Mouse (Mus musculus): ENCODE results near the gene Lck.

Gene Lck

GRCm38 (mm10) chr4:129584884-129585608 lies 11.6 kb upstream of the Lck start:
- peak; percentile 75 to 85 for DNase-seq (ENCODE audit: low spot score in 2 of 2)

GRCm38 (mm10) chr4:129584370-129584769 lies 10.9 kb upstream of the Lck start:
- no peak for DNase-seq (ENCODE audit: low spot score in 2 of 2)

DNA sequence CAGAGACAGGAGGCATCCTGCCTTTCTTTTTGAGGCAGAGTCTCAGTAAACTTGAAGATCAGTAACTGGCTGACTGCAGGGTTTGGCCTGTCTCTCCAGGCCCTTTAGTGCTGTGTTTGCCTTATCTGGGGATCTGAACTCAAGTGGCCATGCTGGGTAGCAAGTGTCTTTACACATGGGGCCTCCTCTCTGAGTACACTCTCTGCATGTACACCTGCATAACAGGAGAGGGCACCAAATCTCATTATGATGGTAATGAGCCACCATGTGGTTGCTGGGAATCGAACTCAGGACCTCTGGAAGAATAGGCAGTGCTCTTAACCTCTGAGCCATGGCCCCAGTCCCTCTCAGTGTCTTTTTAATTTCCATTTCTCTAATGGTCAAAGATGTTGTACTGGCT lies 8.8 kb upstream of the Lck start:
- DNase-seq (ENCODE audit: low spot score in 2 of 2), result no peak

GRCm38 (mm10) chr4:129580347-129580746 lies 6.9 kb upstream of the Lck start:
- no peak for DNase-seq (ENCODE audit: low spot score in 2 of 2)

- DNase-seq (ENCODE audit: low spot score in 2 of 2), result no peak
Observed at GRCm38 (mm10) chr4:129578466-129578865, 5.0 kb upstream of the Lck start, which contains the start of gene Fam167b. Fam167b (minus strand) TSS chr4:129578549.

GRCm38 (mm10) chr4:129577688-129578087 lies 4.2 kb upstream of the Lck start:
- no peak for DNase-seq (ENCODE audit: low spot score in 2 of 2)

GRCm38 (mm10) chr4:129576863-129577491 lies 3.5 kb upstream of the Lck start:
- peak in 1 of 2 experiments; percentile 78 for DNase-seq (ENCODE audit: low spot score in 2 of 2)

DNA sequence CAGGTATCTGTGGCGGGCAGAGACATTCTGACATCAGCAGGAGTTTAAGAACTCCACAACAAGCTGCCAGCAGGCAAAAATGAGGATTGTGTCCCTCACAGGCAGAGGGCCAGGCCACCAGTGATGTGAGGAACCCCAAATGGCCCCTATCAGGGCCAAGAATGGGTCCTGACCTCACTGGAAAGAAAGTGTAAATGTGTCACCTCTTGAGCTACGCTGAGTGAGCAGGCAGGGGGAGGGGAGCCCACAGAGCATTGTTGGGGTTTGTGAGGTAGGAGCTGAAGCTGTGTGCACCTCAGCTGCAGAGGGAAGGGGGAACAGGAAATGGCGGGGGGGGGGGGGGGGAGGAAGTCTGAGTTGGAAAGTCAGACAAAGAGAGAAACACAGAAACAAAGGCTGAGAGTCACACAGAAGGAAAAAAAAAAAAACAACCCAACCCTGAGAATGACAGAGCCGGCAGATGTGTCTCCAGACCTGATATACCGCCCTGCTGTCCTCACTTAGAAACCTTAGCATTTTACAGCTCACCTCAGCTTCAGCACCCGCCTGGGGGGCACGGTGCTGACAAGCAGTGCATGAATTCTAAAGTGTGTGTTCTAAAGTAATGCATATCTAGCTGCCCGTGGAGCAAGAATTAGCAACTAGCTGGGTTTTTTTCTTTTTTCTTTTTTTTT lies 1.9 kb upstream of the Lck start:
- no peak for DNase-seq (ENCODE audit: low spot score in 2 of 2)

- DNase-seq (ENCODE audit: low spot score in 2 of 2), result no peak
Observed at GRCm38 (mm10) chr4:129573093-129573370, 409 bp downstream of the Lck start.

DNA sequence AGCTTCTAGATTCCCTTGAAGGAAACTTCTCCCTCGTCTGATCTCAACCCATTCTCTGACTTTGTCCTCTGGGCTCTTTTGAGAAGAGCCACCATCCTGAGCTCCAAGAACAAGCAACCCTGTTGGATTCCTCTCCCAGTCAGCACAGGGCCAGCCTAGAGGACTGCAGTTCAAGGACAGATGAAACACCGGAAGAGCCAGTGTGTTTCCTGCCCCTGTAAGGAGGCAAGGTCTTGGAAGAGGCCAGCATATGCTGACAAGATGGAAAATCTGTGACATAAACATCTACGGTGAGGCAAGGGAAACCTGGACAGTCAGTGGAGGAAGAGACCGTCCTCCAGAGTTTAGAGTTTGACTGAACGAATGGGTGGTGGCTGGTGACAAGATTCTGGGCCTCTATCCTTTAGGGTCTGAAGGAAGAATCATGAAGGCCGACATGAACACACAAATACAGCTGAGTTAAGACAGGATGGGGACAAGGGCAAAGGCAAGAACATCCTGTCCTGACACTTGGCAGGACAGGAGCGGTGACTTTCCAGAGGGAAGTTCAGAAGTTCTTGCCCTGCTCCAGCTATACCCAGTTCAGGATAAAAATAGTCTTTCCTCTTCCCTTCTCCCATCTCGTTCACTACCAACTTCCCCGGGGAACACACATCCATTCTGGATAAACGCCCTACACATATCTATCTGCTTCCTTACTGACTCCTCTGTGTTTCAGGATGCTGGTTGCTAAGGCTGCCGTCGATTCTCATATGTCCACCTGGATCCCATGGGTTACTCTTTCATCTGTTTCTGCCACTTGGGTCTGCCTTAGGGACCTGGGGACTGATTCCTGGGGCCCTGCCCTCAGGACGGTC lies 977 bp downstream of the Lck start:
- no peak for DNase-seq (ENCODE audit: low spot score in 2 of 2)

DNA sequence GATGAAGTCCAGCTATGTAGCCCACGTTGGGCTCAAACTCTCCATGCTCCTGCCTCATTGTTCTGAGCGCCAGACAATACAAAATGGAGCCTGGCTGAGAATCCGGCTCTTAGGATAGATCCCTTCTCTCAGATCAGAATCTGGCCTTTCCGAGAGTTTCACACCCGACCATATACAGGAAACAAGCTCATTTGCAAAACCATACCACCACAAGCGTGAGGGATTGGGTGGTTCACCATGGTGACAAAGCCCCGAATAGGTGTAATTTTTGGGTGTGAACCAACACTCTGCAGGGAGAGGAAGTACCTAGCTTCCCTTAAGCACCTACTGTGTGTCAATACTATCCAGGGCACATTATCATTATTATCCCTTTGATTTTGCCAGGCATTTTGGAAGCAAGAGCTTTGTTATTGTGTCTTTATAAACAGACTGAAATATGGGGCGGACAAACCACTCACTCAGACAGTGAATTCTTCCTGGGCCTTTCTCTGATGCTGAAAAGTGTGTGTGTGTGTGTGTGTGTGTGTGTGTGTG lies 1.8 kb downstream of the Lck start:
- no peak for DNase-seq (ENCODE audit: low spot score in 2 of 2)

GRCm38 (mm10) chr4:129570028-129570427 lies 3.4 kb downstream of the Lck start:
- no peak for DNase-seq (ENCODE audit: low spot score in 2 of 2)

- no peak for DNase-seq (ENCODE audit: low spot score in 2 of 2)
Observed at GRCm38 (mm10) chr4:129568366-129568765, 5.1 kb downstream of the Lck start.

GRCm38 (mm10) chr4:129565139-129565538 lies 8.3 kb downstream of the Lck start:
- no peak for DNase-seq (ENCODE audit: low spot score in 2 of 2)

GRCm38 (mm10) chr4:129563718-129564117 lies 9.7 kb downstream of the Lck start:
- DNase-seq (ENCODE audit: low spot score in 2 of 2), result no peak

- DNase-seq (ENCODE audit: low spot score in 2 of 2), result no peak
Observed at GRCm38 (mm10) chr4:129561184-129561583, 12.3 kb downstream of the Lck start.

DNA sequence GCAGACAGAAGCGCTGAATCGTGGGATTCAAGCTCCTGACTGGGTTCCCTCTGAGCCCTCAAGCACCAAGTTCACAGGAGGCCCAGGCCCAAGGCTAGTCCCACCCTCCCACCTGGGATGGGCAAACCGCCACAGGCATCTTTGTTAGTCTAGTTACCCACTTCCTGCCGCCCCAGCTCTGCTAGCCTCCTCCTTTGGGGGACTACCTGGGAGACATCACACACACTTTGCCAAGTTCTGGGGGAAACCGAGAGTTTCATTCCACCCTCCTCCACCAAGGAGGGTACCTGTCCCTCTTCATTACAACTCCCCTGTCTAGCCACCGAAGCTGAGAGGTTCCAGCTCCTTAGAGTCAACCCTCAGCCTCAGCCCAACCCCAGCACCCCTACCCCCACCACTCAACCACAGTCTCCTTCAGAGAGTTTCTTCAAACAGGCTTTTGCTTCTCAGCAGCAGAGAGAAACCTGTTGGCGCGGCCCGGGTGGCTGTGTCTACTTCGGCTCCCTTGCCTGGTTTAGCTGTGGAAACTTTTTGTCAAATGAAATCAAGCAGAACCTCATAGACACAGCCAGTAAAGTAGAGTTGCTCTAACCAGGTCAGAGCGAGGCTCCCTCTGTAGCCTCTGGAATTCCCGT lies 15.0 kb downstream of the Lck start:
- no peak for DNase-seq (ENCODE audit: low spot score in 2 of 2)

GRCm38 (mm10) chr4:129557256-129557808 lies 16.1 kb downstream of the Lck start:
- DNase-seq (ENCODE audit: low spot score in 2 of 2), result no peak

DNA sequence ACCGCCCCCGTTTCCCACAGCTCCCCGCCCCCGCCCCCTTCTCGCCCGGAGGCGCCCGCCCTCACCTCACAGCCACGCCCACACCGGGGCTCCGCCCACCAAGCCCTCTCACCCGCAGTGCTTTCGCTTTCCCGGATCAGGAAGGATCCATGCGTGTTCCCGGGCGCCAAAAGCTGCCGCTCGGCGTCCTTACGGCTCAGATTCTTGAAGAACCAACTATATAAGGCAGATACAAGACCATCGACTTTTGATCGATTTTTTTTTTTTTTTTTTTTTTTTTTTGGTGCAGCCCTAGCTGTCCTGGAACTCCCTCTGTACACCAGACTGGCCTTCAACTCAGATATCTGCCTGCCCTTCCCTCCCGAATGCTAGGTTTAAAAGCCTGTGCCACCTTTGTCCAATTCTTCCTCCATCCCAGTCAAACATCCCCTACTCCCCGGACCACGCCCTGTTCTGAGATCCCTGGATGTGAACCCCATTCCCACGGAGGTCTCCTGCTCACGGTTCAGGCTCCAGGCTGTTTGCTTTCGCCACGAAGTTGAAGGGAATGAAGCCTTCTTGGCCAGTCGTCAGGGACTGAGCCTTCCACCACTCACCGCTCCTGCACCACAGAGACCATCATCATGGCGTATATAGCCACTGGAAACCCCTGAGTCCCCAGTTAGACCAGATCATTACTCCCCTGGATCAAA lies 16.8 kb downstream of the Lck start:
- peak; percentile 87 to 94 for DNase-seq (ENCODE audit: low spot score in 2 of 2)

- no peak for DNase-seq (ENCODE audit: low spot score in 2 of 2)
Observed at GRCm38 (mm10) chr4:129555862-129556531, 17.4 kb downstream of the Lck start.
